Mouse (Mus musculus): ENCODE results near the gene Ntpcr. TPM values are rescaled to one million over a fixed set of nuclear protein-coding genes. Genes with fewer than 3 reads are reported as not detected.

The Ntpcr gene
- polyA plus RNA-seq (2015; fragmentation: Illumina TruSeq; extraction: RNeasy Lipid Tissue Mini Kit (QIAGEN cat#74804); ENCODE audit: insufficient read depth, low replicate concordance), result 17.0 TPM

DNA sequence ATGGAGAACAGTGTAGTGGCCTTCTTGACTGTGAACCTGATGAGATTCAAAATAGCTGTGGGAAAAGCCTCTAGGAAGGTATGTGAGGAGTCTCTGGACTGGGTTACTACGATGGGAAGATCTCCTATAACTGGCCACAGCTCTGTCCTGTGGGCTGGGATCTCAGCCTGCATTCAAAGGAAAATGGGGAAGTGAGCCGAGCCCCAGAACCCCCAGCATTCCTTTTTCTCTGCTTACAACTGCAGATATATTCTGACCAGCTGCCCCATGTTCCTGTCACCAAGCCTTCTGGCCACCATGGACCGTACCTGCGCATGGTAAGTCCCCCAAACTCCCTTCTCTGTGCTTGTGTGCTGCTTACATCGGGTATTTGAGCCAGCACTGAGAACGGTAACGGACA, at the start of gene Ntpcr:
Gene Ntpcr, plus strand, starts transcription at position 218 of the 400 bp plus-strand sequence.

Other genes with a start within 250 kb of the Ntpcr start
- 6.6 TPM for gene Sipa1l2, start 160.2 kb upstream of the Ntpcr start, polyA plus RNA-seq (2015; fragmentation: Illumina TruSeq; extraction: RNeasy Lipid Tissue Mini Kit (QIAGEN cat#74804); ENCODE audit: insufficient read depth, low replicate concordance)
- 3.1 TPM for gene Map10, start 60.1 kb upstream of the Ntpcr start, polyA plus RNA-seq (2015; fragmentation: Illumina TruSeq; extraction: RNeasy Lipid Tissue Mini Kit (QIAGEN cat#74804); ENCODE audit: insufficient read depth, low replicate concordance)
- 0.07 TPM for gene Pcnx2, start 168.4 kb downstream of the Ntpcr start, polyA plus RNA-seq (2015; fragmentation: Illumina TruSeq; extraction: RNeasy Lipid Tissue Mini Kit (QIAGEN cat#74804); ENCODE audit: insufficient read depth, low replicate concordance)
- not detected for gene Map3k21, start 180.5 kb downstream of the Ntpcr start, polyA plus RNA-seq (2015; fragmentation: Illumina TruSeq; extraction: RNeasy Lipid Tissue Mini Kit (QIAGEN cat#74804); ENCODE audit: insufficient read depth, low replicate concordance)